Mouse (Mus musculus) embryo, embryonic 10.5 days (tissue): ENCODE results near the gene Cyp27b1.

Experiments
- DNase-seq: peaks from one replicate; pipeline ENCODE4 v3.0.0-alpha.2; 2015; ENCODE audit warnings: low spot score

Gene Cyp27b1

DNA sequence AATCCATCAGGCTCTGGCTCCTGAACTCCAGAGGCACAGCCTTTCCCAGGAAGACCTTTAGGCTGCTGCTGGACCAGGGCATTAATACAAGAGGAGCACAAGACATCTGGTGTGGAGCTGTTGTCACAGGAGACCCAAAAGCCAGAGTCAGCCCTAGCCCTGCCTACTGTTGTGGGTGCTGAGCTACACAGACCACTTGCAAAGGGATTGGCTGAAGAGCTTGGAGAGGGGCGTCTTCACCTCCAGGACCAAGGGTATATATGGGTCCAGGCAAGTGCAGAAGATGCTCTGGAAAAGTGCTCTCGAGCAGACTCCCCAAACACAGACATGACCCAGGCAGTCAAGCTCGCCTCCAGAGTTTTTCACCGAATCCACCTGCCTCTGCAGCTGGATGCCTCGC is at the start of gene Cyp27b1:
Cyp27b1 (plus strand) TSS at position 297 of the 400 bp plus-strand sequence.
- no peak for DNase-seq

DNA sequence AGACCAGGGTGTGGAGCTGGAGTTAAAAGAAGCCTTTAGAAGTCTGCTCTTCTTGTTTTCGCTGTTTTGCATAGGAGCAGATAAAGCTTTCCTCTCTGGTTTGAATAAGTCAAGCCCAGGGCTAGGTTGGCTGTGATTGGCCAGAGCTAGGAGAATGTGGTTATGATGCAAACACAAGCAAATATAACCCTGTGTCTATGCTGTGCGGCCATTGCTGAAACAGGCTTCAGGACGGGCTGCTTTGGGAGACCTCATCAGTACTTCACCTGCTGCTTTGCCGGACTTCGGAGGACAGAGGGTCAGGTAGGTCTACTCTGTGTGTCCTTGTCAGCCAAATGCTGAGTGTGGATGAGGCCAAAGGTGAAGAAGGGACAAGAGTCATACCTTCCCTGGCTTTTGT is 47.5 kb upstream of the Cyp27b1 start, which contains the start of gene Avil:
Avil (plus strand) TSS at position 181 of the 400 bp plus-strand sequence.
- no peak for DNase-seq

DNA sequence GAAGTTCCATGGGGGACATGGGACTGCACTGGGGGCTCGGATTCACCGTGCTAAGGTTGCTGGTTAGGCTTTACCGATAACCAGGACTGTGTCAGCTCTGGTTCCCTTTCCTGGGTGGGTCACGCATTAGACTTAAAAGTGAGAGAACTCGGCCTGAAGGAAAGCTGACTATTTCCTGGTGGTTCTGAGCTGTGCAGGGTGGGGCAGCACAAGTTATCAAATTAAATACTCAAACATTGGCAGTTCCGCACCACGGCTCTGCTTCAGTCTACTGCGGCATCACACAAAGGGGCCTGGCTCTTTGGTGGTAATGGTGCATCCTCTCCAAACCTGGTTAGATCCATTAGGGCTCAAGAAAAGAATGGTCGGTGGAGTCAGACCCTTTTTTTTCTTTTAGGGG is 46.8 kb upstream of the Cyp27b1 start:
- no peak for DNase-seq

DNA sequence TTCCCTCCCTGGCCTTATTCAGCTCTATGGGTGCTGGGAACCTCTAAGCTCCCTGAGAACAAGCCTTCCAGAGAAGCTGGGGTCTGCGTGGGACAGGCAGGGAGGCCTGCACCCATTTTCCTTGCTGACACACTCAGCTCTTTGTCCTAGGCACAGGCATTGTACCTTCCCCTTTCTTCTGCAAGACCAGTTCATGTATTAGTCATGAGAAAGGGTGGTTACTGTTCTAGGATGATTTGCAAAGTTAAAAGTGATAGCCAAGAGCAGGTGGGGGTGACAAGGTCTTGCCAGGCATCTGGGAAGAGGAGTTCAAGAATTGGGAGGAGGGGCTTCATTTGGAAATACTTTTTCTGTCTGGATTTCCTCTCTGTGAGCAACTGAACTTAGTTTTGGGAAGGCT is 46.0 kb upstream of the Cyp27b1 start:
- no peak for DNase-seq

DNA sequence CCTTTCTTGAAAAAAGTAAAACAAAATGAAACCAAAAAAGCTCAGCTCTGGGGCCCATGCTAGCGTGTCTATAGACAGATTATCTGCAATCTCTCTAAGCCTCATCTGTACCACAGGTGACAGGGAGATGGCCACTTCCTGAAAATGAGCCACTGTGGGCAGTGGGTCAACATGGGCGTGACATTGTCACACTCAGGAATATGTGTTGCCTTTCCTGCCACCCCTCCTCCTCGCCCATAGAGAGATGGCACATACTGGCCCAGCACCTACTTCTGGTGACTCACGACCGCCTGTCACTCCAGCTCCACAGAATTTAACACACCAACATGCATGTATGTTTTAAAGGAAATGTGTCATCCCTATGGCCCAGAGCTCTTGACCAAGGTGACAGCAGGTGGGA is 45.3 kb upstream of the Cyp27b1 start:
- DNase-seq = no peak

DNA sequence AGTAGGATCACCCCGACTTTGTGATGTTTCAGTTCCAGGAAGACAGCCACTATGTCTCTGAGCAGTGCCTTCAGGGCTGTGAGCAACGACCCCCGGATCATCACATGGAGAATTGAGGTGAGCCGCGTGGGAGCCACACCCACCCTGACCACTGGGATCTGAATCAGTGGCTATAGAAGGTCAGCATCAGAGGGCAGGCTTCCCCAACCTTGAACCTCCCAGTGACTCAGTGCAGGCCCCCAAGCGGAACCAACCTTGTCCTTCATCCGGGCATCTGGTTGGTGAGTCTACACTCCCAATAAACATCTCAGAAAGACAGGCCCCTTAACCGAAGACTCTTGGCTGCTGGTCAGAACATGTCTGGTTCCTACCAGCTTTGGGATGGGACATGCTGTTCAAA is 44.7 kb upstream of the Cyp27b1 start:
- no peak for DNase-seq

DNA sequence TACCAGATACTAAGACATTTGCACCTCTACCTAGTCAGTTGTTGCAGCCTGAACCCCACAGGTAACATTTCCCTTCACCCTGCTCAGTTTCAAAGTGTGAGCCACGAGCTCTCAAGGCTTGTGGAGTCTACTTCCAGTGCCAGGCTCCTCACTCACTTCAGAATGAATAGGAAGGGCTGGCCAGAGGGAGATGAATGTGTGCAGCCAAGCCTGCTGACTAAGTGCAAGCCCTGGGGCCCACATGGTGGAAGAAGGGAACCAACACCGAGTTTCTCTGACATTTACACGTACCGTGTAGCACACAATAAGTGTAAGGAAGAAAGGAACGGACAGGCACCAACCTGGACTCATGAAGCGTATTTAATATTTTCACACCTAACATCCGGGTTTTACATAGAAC is 44.2 kb upstream of the Cyp27b1 start:
- no peak for DNase-seq

DNA sequence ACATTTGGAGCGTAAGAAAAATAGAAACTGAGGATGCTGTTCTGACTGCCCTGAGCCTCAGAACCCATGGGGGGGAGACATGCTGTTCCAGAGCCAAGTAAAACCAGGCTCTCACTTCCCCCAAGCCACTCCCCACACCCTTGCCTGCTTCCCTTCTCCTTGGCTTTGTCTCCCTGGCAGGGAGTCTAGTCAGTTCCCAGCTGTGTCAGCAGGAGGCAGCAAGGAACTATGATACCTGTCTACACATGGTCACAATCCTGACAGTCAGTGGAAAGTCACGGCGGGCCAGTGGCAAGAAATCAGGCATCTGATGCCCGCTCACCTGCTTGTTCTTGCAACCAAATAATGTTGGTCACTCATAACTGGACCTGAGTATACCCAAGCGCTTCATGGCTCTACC is 31.6 kb upstream of the Cyp27b1 start:
- DNase-seq = peak; percentile 17

DNA sequence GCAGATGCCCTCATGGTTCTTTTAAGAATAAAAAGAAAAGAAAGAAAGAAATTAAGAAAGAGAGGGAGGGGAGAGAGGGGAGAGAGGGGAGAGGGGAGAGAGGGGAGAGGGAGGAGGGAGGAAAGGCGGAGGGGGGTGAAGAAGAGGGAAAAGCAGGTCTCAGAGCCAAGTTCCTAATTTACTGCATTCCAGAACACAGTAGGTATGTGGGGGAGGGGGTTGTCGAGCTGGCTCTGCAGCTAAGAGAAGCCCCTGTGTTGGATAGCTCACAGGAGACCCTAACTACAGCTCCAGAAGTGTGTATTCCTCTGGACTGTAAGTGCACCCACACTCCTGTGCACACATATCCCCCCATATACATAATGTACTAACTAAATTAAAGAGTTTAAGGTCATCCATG is 31.0 kb upstream of the Cyp27b1 start:
- no peak for DNase-seq

DNA sequence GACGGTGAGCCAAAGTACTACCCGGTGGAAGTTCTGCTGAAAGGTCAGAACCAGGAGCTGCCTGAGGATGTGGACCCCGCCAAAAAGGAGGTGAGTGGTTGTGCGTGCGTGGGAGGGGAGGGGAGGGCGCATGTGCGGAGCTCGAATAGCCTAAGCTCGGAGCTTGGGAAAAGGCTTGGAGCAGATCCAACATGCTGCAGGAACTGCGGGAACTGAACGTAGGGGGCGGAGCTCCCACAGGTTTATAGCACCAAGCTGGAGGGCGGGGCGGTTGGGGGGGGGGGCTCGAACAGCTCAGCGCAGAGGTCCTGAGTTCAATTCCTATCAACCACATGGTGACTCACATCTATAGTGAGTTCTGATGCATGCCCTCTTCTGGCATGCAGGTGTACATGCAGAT is 29.6 kb upstream of the Cyp27b1 start:
- no peak for DNase-seq

DNA sequence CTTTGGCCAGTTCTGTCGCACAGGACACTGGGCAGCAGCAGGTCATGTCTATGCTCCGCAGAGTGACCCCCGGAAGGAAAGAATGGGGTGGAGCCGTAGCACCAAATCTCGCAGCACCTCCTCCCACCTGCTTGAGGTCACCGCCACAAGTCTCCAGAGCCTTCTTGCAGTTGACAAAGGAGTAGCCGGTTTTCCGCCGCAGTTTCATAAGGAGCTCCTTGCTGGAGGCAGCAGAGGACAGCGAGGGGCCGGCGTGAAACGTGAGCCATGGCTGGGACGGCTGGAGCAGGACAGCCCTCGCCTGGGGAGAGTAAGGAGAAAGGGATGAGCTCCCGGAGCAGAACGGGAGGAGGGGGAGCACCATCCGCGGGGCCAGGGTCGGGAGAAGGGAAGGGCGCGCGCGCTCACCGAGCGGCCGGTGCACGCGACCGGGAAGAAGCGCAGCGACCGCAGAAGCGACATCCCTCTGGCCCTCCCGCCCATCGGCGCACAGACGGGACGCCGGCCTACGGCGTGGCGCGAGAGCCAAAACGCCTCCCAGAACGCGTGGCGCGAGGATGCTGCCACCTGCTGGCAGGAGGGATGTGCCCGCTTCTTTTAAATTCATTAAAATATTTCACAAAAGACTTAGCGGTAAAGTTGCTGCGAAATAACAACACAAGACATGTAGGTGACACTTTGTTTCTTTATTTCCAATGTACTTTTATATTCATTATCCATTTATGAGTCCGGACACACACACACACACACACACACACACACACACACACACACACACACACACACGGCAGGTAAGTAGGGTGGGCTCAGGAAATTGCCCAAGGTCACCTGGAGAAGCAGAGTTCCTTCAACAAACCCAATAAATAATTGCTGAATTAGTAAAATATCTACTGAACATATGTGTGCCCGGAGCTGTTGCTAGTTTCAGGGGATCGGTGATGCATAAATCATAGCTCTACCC is 17.4 kb upstream of the Cyp27b1 start, which contains the start of gene Tsfm:
Tsfm (minus strand) TSS at position 505 of the 961 bp plus-strand sequence.
- DNase-seq = peak; percentile 95

DNA sequence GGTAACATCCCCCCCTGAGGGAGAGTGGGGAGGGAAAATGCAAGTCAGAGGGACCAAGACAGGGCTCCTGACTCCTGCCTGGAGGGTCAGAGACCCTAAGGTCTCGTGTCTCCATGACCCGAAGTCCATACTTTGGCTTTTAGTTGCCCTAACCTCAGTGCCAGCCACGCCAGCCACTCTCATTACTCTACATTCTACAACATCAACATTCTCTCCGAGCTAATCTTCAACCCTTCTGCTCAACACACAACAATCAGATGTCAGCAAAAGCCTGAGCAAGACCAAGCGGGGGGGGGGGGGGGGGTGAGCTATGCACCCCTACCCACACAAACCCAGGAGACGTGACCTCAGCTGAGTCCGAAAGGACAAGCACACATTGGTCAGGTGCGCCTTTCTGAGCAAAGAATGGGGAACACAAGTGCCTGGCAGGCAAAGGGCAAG is 14.7 kb upstream of the Cyp27b1 start:
- no peak for DNase-seq

DNA sequence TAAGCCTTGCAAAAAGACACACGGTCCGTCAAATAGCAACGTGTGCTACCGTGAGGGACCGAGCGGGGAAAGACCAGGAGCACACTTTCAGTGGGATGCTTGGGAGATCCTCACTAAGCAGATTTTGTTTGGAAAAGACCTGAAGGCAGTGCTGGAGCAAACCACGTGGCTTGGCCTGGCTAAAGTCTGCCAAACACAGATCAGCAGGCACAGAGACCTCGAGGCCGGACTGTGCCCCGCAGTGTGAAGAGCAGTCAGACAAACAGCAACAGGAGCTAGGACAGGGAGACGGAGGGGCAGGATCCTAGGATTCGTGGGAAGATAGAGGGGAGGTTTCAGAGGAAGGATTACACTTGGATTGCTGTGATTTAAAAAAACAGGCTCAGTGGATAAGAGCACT is 11.8 kb upstream of the Cyp27b1 start:
- no peak for DNase-seq

DNA sequence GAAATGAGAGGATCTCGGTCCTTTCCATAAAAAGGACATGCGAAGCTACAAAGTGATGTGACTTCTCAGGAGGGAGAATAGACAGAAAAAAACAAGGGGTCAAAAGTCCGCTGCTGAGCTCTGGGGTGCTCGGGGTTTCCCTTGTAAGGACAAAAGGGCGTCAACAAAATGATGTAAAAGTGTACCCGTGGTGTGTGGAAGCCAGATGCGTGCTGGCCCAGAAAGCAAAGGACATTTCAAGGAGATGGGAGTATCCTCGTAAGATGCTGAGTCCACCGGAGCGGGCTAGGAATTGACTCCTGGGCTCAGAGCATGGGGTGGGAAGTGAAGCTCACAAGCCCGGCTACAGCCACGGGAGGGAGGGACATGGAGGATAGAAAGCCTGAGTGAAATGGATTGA is 10.4 kb upstream of the Cyp27b1 start:
- DNase-seq = no peak

DNA sequence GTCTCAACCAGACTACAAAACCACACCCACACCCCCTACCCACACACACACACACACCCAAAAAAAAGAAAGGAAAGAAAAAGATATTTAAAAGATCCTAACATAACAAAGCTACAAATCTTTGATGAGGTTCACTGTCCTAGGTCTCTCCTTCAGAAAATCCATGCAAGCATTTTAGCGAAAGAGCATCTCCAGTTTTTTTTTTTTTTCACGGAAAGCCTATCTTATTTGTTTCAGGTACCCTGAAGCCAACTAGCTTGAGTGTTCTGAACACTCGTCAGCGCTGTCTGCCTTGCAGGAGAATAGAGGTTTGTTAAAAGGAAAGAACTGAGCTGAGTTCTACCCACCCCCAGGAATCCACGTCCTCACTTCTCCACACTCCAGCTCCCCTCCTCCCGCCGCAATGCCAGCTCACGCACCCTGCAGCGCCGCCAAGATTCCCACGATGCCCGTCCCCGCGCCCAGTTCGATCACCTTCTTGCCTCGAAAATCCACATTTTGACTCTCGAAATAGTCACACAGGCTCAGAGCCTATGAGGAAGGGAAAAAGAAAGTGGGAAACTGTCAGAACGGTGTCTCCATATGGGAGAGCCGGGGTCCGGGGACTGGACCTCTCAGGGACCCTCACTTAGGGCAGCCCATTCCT is 7.4 kb upstream of the Cyp27b1 start:
- DNase-seq = peak; percentile 34

DNA sequence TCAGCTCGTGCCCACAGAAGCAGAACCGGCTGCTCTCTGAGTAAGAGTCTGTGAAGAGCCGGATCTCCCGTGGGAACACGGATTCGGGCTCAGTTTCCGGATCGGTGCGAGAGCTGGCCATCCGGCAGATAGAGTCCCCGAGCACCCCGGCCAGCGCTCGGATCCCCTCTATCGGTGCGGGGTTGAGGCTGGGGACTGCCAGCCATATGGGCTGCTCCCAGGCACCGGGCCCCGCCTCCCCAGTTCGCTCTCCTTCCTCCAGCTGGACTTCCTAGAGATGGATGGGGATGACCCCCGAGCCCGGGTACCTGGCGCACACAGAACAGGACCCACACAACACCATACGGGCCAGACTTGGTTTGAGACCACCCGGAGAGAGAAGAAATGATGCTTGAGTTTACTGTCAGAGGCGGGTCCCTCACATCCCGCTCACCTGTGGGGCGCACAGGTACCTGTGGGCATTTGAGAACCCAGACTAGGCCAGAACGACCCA is 6.7 kb upstream of the Cyp27b1 start, which contains the start of the genes Mettl1 and Eef1akmt3:
Mettl1 (plus strand) TSS at position 141 of the 493 bp plus-strand sequence.
Eef1akmt3 (minus strand) TSS at position 240 of the 493 bp plus-strand sequence.
- peak; percentile 64 for DNase-seq

DNA sequence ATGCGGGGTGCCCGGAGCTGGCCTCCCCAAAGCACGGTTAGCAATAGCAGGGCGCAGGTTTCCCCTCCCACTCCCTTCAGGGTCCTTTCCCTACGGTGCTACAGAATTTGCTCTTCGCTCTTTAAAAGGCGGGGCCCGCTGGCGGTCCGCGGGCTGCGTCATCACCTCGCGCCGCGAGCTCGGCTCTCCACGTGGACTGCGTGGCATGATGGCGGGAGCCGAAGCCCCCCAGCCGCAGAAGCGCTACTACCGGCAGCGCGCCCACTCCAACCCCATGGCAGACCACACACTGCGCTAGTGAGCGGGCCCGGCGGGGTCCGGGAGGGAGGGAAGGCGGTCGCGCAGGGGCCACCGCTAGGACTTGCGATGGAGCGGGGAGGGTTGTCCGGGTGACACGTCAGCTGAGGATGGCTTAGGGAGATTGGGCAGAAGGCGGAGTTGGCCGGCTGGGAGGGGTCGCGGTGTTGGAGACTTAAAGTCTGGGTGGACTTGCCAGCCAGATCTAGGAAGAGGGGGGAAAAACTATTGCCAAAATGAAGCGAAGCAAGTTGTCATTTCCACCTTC is 6.2 kb upstream of the Cyp27b1 start:
- DNase-seq = peak; percentile 93

DNA sequence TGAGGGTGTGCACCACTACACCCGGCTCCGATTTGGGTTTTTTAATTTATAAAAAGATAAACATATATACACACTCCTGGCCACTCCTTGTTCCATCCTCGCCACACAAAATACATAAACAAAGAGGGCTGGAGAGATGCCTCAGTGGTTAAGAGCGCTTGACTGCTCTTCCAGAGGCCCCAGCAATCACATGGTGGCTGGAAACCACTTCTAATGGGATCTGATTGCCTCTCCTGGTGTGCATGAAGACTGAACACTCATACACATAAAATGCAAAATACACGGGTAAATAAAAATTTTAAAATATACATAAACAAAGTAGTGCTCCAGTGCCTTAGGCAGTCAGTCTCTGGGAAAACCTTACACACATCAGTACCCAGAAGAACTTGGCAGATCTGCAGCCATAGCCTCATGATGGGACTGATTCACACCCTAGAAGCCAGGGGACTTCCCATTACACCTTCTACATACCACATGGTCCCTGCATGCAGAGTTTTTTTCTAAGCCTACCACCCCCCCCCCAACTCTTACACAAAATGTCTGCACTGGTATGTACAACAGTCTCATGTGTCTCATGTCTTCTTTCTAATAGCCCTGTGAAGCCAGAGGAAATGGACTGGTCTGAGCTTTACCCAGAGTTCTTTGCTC is 5.5 kb upstream of the Cyp27b1 start:
- no peak for DNase-seq

DNA sequence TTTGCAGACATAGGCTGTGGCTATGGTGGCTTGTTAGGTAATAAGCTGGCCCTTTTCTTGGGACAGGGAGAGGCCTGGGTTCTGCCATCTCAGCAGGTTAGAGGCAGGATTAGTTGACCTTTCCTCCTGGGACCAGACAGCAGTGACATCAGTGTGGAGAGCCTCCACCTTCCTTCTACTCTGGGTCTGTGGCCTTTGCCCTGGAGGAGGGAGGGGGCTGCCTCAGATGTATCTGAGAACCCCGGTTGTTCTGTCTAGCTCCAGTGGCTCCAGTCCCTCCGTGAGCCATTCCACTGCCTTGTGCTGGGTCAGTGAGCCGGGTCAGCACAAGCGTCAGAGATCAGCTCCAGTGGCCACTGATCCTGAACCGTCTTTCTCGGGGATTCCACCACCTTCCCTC is 4.9 kb upstream of the Cyp27b1 start:
- DNase-seq = no peak

DNA sequence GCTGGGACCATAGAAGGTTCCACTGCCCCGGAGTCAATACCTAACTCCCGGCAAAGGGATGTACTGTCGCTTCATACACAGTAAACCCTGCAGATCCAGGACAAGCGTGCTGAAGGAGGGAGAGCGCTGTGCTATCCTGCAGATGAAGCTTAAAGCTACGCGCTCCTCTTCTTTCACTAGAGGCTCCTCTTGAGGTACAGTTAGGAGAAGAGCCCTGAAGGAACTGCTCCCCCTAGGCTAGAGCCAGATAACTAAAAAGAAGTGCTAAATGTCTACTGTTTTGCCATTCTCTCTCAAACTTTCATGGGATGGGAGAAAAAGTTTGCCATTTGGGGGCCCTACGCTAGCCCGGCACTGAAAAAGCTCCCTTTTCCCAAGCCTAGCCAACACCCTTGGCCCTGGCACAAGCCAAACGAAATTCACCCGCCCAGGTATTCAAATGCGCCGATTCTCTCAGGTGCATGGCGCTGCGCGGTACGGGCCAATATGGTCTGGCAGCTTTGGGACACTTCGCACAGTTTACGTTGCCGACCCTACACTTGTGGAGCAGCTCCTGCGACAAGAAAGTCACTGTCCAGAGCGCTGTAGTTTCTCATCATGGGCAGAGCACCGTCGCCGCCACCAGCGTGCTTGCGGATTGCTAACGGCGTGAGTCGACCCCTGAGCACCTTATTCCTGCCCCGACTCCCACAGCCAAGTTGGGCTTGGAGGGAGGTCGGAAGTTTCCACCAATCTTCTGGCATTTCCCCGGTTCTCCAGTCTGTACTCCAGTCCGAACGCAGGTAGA is 751 bp downstream of the Cyp27b1 start:
- DNase-seq = peak; percentile 18
